Mouse (Mus musculus) liver, embryonic 14 days (tissue): Measurements from ENCODE around the gene Ascl2. TPM values are rescaled to one million over a fixed set of nuclear protein-coding genes. Genes with fewer than 3 reads are reported as not detected.

Source experiments
- polyA plus RNA-seq: library from polyadenylated mRNA; depleted of rRNA; stranded (reverse); fragments of >200 nt; gene quantifications from 2 replicates; pipeline ENCODE4 v1.2.3, GENCODE M21; 2012; rRNA removed

Gene Ascl2
- polyA plus RNA-seq: 0.27 and 0.31 TPM in 2 replicates

DNA sequence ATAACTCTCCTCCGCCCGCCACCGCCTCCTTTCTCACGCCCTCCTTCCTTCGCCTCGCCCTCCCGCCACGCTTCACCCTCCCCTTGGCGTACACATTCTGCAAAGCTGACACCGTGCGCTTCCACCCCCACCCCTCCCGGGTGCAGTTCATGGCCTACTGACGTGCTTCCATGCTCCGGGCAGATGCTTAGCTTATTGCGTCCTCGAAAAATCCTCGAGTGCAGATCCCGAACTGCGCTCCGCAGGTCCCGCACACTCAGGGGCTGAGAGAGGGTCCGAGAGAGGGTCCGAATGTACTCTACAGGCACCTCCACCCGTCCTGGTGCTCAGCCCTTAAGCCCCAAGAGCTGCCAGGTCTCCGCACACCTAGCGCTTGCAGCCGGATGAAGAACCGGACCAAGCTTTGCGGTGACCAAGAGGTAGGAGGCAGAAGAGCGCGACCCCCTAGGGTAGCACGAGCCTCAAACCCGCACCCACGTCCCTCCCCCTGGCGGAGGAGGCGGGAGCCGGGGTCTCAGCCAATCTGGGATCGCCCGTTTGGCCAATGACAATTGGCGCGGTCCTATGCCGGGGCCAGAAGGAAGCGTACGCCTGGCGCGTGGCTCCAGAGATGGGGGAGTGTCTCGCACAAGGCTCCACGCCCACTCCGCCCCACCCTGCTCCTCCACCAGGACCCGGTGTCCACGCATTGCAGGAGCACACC is at the start of gene Ascl2:
Gene Ascl2, minus strand, starts transcription at position 456 of the 703 bp plus-strand sequence.

GRCm38 (mm10) chr7:143004727-143005343 is 35.8 kb upstream of the Ascl2 start, which contains the start of gene Tspan32:
Gene Tspan32 (plus strand): TSS chr7:143005046.

DNA sequence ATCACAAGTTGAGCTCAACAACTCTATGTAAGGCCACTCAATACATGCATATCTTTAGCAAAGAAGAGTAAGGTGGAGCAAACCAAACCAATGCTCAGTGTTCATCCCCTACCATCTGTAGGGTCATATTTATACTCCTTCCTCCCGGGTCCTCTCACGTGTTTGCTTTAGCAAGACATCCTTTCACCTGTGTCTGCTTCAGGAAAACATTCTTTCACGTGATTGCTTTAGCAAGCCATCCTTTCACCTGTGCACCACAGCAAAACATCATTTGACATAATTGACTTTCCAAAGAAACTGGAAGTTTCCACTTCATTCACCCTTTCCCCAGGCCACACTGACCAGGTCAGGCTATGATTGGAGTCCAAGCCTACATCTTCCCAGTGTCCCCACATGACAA is 38.0 kb downstream of the Ascl2 start, which contains the start of gene Th:
Gene Th, minus strand, starts transcription at position 101 of the 400 bp plus-strand sequence.

Other genes with a start within 250 kb of the Ascl2 start
- gene Ins2, start 225.9 kb downstream of the Ascl2 start, polyA plus RNA-seq: 0.42 TPM in 1 of 2 replicates, not detected in the other
- 0.05 TPM in 1 of 2 replicates, not detected in the other for gene Th, start 38.1 kb downstream of the Ascl2 start, polyA plus RNA-seq
- 40.9 and 50.3 TPM in 2 replicates for gene Tspan32, start 35.8 kb upstream of the Ascl2 start, polyA plus RNA-seq
- gene Cd81, start 83.5 kb upstream of the Ascl2 start, polyA plus RNA-seq: 49.0 and 54.4 TPM in 2 replicates
- 35.9 and 38.4 TPM in 2 replicates for gene Tssc4, start 100.0 kb upstream of the Ascl2 start, polyA plus RNA-seq
- 0.46 and 0.86 TPM in 2 replicates for gene Trpm5, start 125.4 kb upstream of the Ascl2 start, polyA plus RNA-seq
- 0.14 and 0.15 TPM in 2 replicates for gene Kcnq1, start 137.1 kb upstream of the Ascl2 start, polyA plus RNA-seq